Mouse (Mus musculus) E14TG2a.4 (cell line): Measurements from ENCODE around the gene Slc38a1.

Experiments
- CTCF ChIP-seq: conservative IDR thresholded peaks from 2 replicates; pipeline ENCODE4 v1.5.1; 2014; ENCODE audit warnings: low read length
- POU5F1 ChIP-seq: IDR thresholded peaks from 2 replicates; pipeline ENCODE4 v1.6.1; 2014; ENCODE audit warnings: low read length, borderline replicate concordance

- no peak for TF ChIP-seq CTCF
- TF ChIP-seq POU5F1, result no peak
Measured at GRCm38 (mm10) chr15:96524239-96524738, 118.4 kb downstream of the Slc38a1 start.
